Comparison of ENCODE assay signal across 9 mouse cellular contexts in the genomic region with DNA sequence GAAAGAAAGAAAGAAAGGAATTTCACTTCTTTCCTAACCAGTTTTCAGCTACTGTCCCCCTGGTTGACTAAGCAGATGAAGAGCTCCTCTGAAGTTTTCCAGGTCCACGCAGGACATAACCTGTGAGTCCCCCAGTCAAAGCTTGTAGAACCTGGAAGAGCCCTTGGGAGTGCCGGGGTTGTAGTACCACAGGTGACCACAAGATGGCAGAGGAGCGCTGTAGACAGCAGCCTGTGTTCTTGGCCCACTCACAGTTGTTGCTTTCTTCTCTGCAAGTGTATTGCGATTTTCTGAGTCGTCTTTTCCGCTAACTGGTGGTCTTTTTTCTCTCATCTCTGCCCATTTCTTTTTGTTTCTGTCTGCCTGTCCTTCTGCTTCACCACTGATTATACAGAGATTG.
DNase-seq lines count a peak whose midpoint lies in the region; ATAC-seq and TF ChIP-seq lines count a peak whose summit lies in the region.
"Had no signal": no experiment of that assay in that cellular context is flagged by ENCODE, and none has a peak within 500 bp of the region (broad histone marks: within the 10 kb centered on the region; RNA-seq: fewer than 3 reads in every experiment).

No protein-coding gene starts in this region.

- H3K27ac ChIP-seq in midbrain, embryonic 10.5 days (replicated peaks), result no peak overlapping the region
- H3K27ac ChIP-seq in midbrain, embryonic 15.5 days, result no peak overlapping the region
- no peak overlapping the region for H3K27ac ChIP-seq in limb, embryonic 14.5 days (replicated peaks; ENCODE audit: low read depth, low read length)
- H3K27ac ChIP-seq: heart, embryonic 13.5 days had no signal

- H3K4me3 ChIP-seq in midbrain, embryonic 10.5 days, result no peak overlapping the region
- no peak overlapping the region for H3K4me3 ChIP-seq in midbrain, embryonic 15.5 days
- H3K4me3 ChIP-seq in limb, embryonic 14.5 days (replicated peaks; ENCODE audit: low read length), result no peak overlapping the region
- H3K4me3 ChIP-seq: heart, embryonic 13.5 days had no signal

- no peaks in the 10 kb centered on the region for H3K9me3 ChIP-seq in midbrain, embryonic 10.5 days (replicated peaks)
- no peaks in the 10 kb centered on the region for H3K9me3 ChIP-seq in midbrain, embryonic 15.5 days
- H3K9me3 ChIP-seq in limb, embryonic 14.5 days (ENCODE audit: control insufficient read depth, low read length), result no peaks in the 10 kb centered on the region
- H3K9me3 ChIP-seq: heart, embryonic 13.5 days had no signal

- H3K36me3 ChIP-seq in midbrain, embryonic 10.5 days, result no peaks in the 10 kb centered on the region
- H3K36me3 ChIP-seq in midbrain, embryonic 15.5 days (replicated peaks), result peaks cover 30% of the 10 kb centered on the region
- H3K36me3 ChIP-seq in limb, embryonic 14.5 days (ENCODE audit: control insufficient read depth, insufficient read depth, low read length), result no peaks in the 10 kb centered on the region
- H3K36me3 ChIP-seq: heart, embryonic 13.5 days had no signal

- ATAC-seq in midbrain, embryonic 15.5 days (replicated peaks), result no peak
- ATAC-seq in limb, embryonic 14.5 days (ENCODE audit: low FRiP score, low read depth), result no peak

- no peak for TF ChIP-seq POLR2A in limb, embryonic 14.5 days (IDR thresholded peaks at IDR 0.05; ENCODE audit: borderline replicate concordance, extremely low read depth, insufficient read depth, insufficient read length)

- intact Hi-C loops in heart, postnatal 36 days (cut with DNase I), result loop anchor here (1.0 to 5.0 kb wide), 3 partner anchors 127 to 192 kb away; no protein-coding TSS in a partner anchor

- peak; percentile 81 for DNase-seq in midbrain, embryonic 10.5 days (ENCODE audit: low spot score)
- peak; percentile 87 for DNase-seq in adrenal gland, postnatal 14 days
- peak; percentile 87 for DNase-seq in embryo, embryonic 9.5 days (ENCODE audit: extremely low spot score)
- DNase-seq in heart, postnatal 36 days, result peak; percentile 82 to 88
- DNase-seq in limb, embryonic 14.5 days (ENCODE audit: low spot score), result peak; percentile 85
- DNase-seq in ovary, adult 18-20 months (ENCODE audit: low spot score), result peak; percentile 33
- peak; percentile 48 to 86 for DNase-seq in thymus, postnatal 10 days (ENCODE audit: low spot score in 2 of 2)

- peaks cover 21% of the 10 kb centered on the region for H3K27me3 ChIP-seq in midbrain, embryonic 10.5 days (ENCODE audit: low read depth, poor library complexity, severe bottlenecking)
- no peaks in the 10 kb centered on the region for H3K27me3 ChIP-seq in midbrain, embryonic 15.5 days (replicated peaks)
- H3K27me3 ChIP-seq in limb, embryonic 14.5 days (ENCODE audit: control insufficient read depth, insufficient read depth, low read length), result no peaks in the 10 kb centered on the region

- H3K4me2 ChIP-seq in midbrain, embryonic 15.5 days, result no peak overlapping the region
- no peak overlapping the region for H3K4me2 ChIP-seq in limb, embryonic 14.5 days (replicated peaks; ENCODE audit: low read depth, low read length, severe bottlenecking)
- H3K4me2 ChIP-seq: heart, embryonic 13.5 days had no signal

- peaks cover 32% of the 10 kb centered on the region for H3K4me1 ChIP-seq in midbrain, embryonic 10.5 days
- H3K4me1 ChIP-seq in midbrain, embryonic 15.5 days, result peaks cover 21% of the 10 kb centered on the region
- H3K4me1 ChIP-seq in limb, embryonic 14.5 days (ENCODE audit: control insufficient read depth, insufficient read depth, low read length), result peaks cover 4% of the 10 kb centered on the region; the same call in 1 of the 2 replicates

- 14% methylated on average over 6 of the region's 6 CpGs for WGBS in midbrain, embryonic 10.5 days
- WGBS in midbrain, embryonic 15.5 days, result 3% methylated on average over 6 of the region's 6 CpGs
- 6% methylated on average over 6 of the region's 6 CpGs for WGBS in limb, embryonic 14.5 days

- H3K9ac ChIP-seq in midbrain, embryonic 15.5 days, result no peak overlapping the region
- no peak overlapping the region for H3K9ac ChIP-seq in limb, embryonic 14.5 days (ENCODE audit: low read depth, low read length, severe bottlenecking)
- H3K9ac ChIP-seq: heart, embryonic 13.5 days had no signal

Comparison
In these comparisons a context has a peak if more than half of its experiments do, and no peak if none do; other contexts are left out.
1. DNase-seq: peak in every context shown above with its lines; median percentile 87 in adrenal gland, postnatal 14 days; 87 in embryo, embryonic 9.5 days; 85 in heart, postnatal 36 days; 85 in limb, embryonic 14.5 days; 81 in midbrain, embryonic 10.5 days; 67 in thymus, postnatal 10 days; 33 in ovary, adult 18-20 months.